Mouse (Mus musculus): Measurements from ENCODE around the gene Ulk4. TPM values are rescaled to one million over a fixed set of nuclear protein-coding genes. Genes with fewer than 3 reads are reported as not detected.
A peak's percentile ranks its signal among the peaks of the same experiment; 100 is the strongest.
"Not testable (repeated sequence)": the region's sequence is repeated elsewhere in the genome, so short reads cannot be mapped to it uniquely, and the experiment has no call there.

Ulk4 gene
- polyA plus RNA-seq, 1 experiment from 2014 or later, result 166 TPM

GRCm38 (mm10) chr9:121057401-121057800 is 219.6 kb downstream of the Ulk4 start:
- Histone ChIP-seq H3K4me1 (ENCODE audit: control insufficient read depth, insufficient read depth, low read length) (peaks cover 11% of the 10 kb centered on the region), H3K4me3 (ENCODE audit: low read length) (no peak overlapping the region), H3K9ac (ENCODE audit: low read depth, low read length) (no peak overlapping the region), H3K9me3 (ENCODE audit: control insufficient read depth, low read length) (no peaks in the 10 kb centered on the region), H3K4me2 (replicated peaks; ENCODE audit: low read depth, low read length) (no peak overlapping the region), H3K27ac (ENCODE audit: low read depth, low read length) (peak overlapping the region; percentile 59; the same call in 1 of the 2 replicates), H3K27me3 (ENCODE audit: control insufficient read depth, insufficient read depth, low read length) (no peaks in the 10 kb centered on the region), H3K36me3 (ENCODE audit: control insufficient read depth, insufficient read depth, low read length) (no peaks in the 10 kb centered on the region)
- 39% methylated on average over 9 of the region's 9 CpGs for WGBS
- no peak for ATAC-seq (ENCODE audit: low FRiP score, low TSS enrichment)

- no peak overlapping the region for H3K4me3 ChIP-seq (ENCODE audit: low read length)
- no peak for ATAC-seq (ENCODE audit: low FRiP score, low TSS enrichment)
- H3K9ac ChIP-seq (ENCODE audit: low read depth, low read length), result no peak overlapping the region
- no peak overlapping the region for H3K4me2 ChIP-seq (replicated peaks; ENCODE audit: low read depth, low read length)
- peaks cover 4% of the 10 kb centered on the region; the same call in 1 of the 2 replicates for H3K4me1 ChIP-seq (ENCODE audit: control insufficient read depth, insufficient read depth, low read length)
- H3K36me3 ChIP-seq (ENCODE audit: control insufficient read depth, insufficient read depth, low read length), result no peaks in the 10 kb centered on the region
- WGBS, result 76% methylated on average over 3 of the region's 3 CpGs
- no peaks in the 10 kb centered on the region for H3K27me3 ChIP-seq (ENCODE audit: control insufficient read depth, insufficient read depth, low read length)
- no peaks in the 10 kb centered on the region for H3K9me3 ChIP-seq (ENCODE audit: control insufficient read depth, low read length)
- H3K27ac ChIP-seq (ENCODE audit: low read depth, low read length), result no peak overlapping the region
These were observed 220.5 kb downstream of the Ulk4 start for GRCm38 (mm10) chr9:121056526-121056925.

DNA sequence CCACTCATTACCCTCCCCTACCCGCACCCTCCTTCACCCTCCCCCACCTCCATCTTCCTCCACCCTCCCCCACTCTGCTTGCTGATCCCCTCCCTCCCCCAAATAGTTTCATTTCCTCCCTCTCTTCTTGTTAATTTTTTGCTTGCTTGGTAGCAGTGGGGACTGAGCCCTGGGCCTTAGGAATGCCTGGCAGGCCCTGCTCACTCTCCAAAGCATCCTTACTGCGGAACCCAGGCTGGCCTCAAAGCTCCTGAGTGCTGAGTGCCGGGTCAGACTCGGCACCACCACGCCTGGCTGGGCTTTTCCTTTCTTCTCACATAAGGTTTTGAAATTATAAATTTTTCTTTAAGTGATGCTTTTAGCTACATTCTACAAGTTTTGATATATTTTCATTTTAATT is 221.0 kb downstream of the Ulk4 start:
- Histone ChIP-seq H3K9ac (ENCODE audit: low read depth, low read length) (no peak overlapping the region), H3K36me3 (ENCODE audit: control insufficient read depth, insufficient read depth, low read length) (no peaks in the 10 kb centered on the region), H3K4me1 (ENCODE audit: control insufficient read depth, insufficient read depth, low read length) (no peaks in the 10 kb centered on the region), H3K27ac (ENCODE audit: low read depth, low read length) (no peak overlapping the region), H3K4me3 (ENCODE audit: low read length) (no peak overlapping the region), H3K27me3 (ENCODE audit: control insufficient read depth, insufficient read depth, low read length) (no peaks in the 10 kb centered on the region), H3K4me2 (replicated peaks; ENCODE audit: low read depth, low read length) (no peak overlapping the region), H3K9me3 (ENCODE audit: control insufficient read depth, low read length) (no peaks in the 10 kb centered on the region)
- WGBS, result 57% methylated on average over 5 of the region's 5 CpGs
- no peak for ATAC-seq (ENCODE audit: low FRiP score, low TSS enrichment)

DNA sequence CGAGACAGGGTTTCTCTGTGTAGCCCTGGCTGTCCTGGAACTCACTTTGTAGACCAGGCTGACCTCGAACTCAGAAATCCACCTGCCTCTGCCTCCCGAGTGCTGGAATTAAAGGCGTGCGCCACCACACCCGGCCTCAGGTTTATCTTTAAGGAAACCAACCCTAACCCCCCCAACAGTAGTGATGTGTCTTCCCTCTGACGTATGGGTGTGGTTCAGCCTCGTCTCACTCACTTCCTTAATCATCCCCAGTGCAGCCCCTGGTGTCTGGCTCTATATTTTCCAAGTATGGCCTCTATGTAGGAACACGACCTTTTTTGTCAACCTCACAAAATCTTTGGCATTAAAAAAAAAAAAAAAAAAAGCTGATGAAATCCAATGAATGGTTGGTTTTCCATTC is 231.3 kb downstream of the Ulk4 start:
- 81% methylated on average over 9 of the region's 9 CpGs for WGBS
- not testable (repeated sequence) for H3K9me3 ChIP-seq (ENCODE audit: control insufficient read depth, low read length); H3K4me1 ChIP-seq (ENCODE audit: control insufficient read depth, insufficient read depth, low read length); H3K27me3 ChIP-seq (ENCODE audit: control insufficient read depth, insufficient read depth, low read length); ATAC-seq (ENCODE audit: low FRiP score, low TSS enrichment); H3K27ac ChIP-seq (ENCODE audit: low read depth, low read length); H3K36me3 ChIP-seq (ENCODE audit: control insufficient read depth, insufficient read depth, low read length); H3K9ac ChIP-seq (ENCODE audit: low read depth, low read length); H3K4me3 ChIP-seq (ENCODE audit: low read length); H3K4me2 ChIP-seq (replicated peaks; ENCODE audit: low read depth, low read length)

DNA sequence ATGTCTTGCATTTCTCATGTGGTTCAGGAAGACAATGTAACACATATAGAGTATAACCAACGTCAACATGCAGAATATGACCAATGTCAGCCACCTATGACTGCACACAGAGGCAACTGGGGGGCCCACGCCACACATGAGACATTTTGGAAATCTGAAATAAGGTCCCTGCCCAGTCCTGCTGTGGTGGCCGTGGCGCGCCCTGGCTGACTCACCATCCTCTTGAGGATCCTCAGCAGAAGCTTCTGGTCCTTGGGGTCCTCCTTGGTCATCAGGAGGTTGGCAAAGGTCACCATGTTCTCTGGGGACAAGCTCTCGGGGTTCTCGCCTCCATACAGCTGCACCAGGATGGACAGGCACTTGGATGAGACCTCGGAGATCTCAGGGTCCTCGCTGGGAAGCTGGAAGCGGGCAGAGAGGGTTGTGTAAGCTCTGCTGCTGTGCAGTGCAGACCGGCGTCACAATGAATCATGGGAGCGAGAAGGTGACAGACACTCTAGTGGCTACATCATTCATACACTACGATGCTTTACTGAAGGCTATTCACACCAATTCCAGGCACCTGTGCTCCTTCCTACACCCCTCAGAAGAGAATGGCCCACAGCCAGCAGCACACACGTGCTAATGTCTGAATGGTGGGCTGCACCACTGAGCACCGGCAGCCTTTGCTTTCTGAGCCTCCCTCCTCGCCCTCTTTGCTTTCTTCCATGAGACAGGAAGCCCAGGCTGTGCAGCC is 232.4 kb downstream of the Ulk4 start:
- Histone ChIP-seq H3K9ac (ENCODE audit: low read depth, low read length) (no peak overlapping the region), H3K9me3 (ENCODE audit: control insufficient read depth, low read length) (no peaks in the 10 kb centered on the region), H3K36me3 (ENCODE audit: control insufficient read depth, insufficient read depth, low read length) (no peaks in the 10 kb centered on the region), H3K27me3 (ENCODE audit: control insufficient read depth, insufficient read depth, low read length) (no peaks in the 10 kb centered on the region), H3K4me3 (ENCODE audit: low read length) (no peak overlapping the region), H3K4me1 (ENCODE audit: control insufficient read depth, insufficient read depth, low read length) (0 out of 2 replicates have a peak, but pooled peaks cover 3% of the 10 kb centered on the region), H3K27ac (ENCODE audit: low read depth, low read length) (no peak overlapping the region), H3K4me2 (replicated peaks; ENCODE audit: low read depth, low read length) (no peak overlapping the region)
- WGBS, result 76% methylated on average over 17 of the region's 17 CpGs
- ATAC-seq (ENCODE audit: low FRiP score, low TSS enrichment), result no peak

DNA sequence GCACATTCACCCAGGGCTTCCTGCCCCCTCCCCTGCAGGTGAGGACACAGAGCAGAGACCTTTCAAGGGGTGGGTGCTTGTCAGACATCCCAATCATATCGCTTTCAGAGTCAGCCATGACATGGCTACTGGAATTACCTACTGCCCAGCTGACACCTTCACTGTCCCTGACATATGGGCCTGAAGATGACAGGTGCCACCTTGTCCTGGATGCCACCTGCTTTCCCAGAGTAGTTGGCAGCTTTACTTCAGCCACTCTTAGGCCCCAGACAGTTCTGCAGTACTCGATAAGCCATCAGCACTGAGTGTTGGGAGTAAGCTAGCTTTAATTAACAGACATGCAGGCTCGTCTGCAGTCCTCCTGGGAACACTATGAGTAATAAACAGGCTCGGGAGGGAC is 234.0 kb downstream of the Ulk4 start:
- Histone ChIP-seq H3K4me3 (ENCODE audit: low read length) (no peak overlapping the region), H3K27ac (ENCODE audit: low read depth, low read length) (no peak overlapping the region), H3K4me2 (replicated peaks; ENCODE audit: low read depth, low read length) (no peak overlapping the region), H3K4me1 (ENCODE audit: control insufficient read depth, insufficient read depth, low read length) (0 out of 2 replicates have a peak, but pooled peaks cover 3% of the 10 kb centered on the region), H3K9me3 (ENCODE audit: control insufficient read depth, low read length) (no peaks in the 10 kb centered on the region), H3K27me3 (ENCODE audit: control insufficient read depth, insufficient read depth, low read length) (no peaks in the 10 kb centered on the region), H3K9ac (ENCODE audit: low read depth, low read length) (no peak overlapping the region), H3K36me3 (ENCODE audit: control insufficient read depth, insufficient read depth, low read length) (no peaks in the 10 kb centered on the region)
- ATAC-seq (ENCODE audit: low FRiP score, low TSS enrichment), result no peak
- WGBS, result 86% methylated on average over 4 of the region's 4 CpGs

- Histone ChIP-seq H3K27me3 (ENCODE audit: control insufficient read depth, insufficient read depth, low read length) (no peaks in the 10 kb centered on the region), H3K36me3 (ENCODE audit: control insufficient read depth, insufficient read depth, low read length) (no peaks in the 10 kb centered on the region), H3K4me2 (replicated peaks; ENCODE audit: low read depth, low read length) (no peak overlapping the region), H3K9ac (ENCODE audit: low read depth, low read length) (no peak overlapping the region), H3K9me3 (ENCODE audit: control insufficient read depth, low read length) (no peaks in the 10 kb centered on the region), H3K4me1 (ENCODE audit: control insufficient read depth, insufficient read depth, low read length) (no peaks in the 10 kb centered on the region), H3K27ac (ENCODE audit: low read depth, low read length) (no peak overlapping the region), H3K4me3 (ENCODE audit: low read length) (no peak overlapping the region)
- 64% methylated on average over 4 of the region's 4 CpGs for WGBS
- ATAC-seq (ENCODE audit: low FRiP score, low TSS enrichment), result no peak
These were observed 238.6 kb downstream of the Ulk4 start for GRCm38 (mm10) chr9:121038396-121038795.

GRCm38 (mm10) chr9:121037975-121038374 is 239.0 kb downstream of the Ulk4 start:
- no peak overlapping the region for H3K4me3 ChIP-seq (ENCODE audit: low read length)
- H3K9me3 ChIP-seq (ENCODE audit: control insufficient read depth, low read length), result no peaks in the 10 kb centered on the region
- no peaks in the 10 kb centered on the region for H3K36me3 ChIP-seq (ENCODE audit: control insufficient read depth, insufficient read depth, low read length)
- H3K27ac ChIP-seq (ENCODE audit: low read depth, low read length), result no peak overlapping the region
- no peak overlapping the region for H3K9ac ChIP-seq (ENCODE audit: low read depth, low read length)
- H3K27me3 ChIP-seq (ENCODE audit: control insufficient read depth, insufficient read depth, low read length), result no peaks in the 10 kb centered on the region
- ATAC-seq (ENCODE audit: low FRiP score, low TSS enrichment), result no peak
- H3K4me1 ChIP-seq (ENCODE audit: control insufficient read depth, insufficient read depth, low read length), result no peaks in the 10 kb centered on the region
- H3K4me2 ChIP-seq (replicated peaks; ENCODE audit: low read depth, low read length), result no peak overlapping the region
- WGBS, result 65% methylated on average over 5 of the region's 5 CpGs

DNA sequence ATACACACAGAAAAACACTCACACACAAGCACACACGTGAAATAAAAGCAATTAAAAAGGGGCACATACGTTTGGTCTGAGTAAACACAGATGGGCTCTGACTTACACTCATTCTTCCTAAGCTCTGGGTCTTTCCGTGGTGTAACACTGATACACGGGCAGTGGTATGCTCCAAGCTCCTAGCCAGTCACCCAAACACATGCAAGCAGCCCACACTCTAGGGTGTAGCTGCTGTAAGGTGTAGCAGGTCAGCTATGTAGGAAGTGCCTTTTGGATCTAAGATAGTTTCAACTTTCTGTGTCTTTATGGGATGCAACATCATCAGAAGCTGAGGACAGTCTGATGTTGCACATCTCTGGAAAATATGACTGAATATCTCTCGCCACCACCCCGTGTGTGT is 241.7 kb downstream of the Ulk4 start:
- H3K9me3 ChIP-seq (ENCODE audit: control insufficient read depth, low read length), result no peaks in the 10 kb centered on the region
- no peak for ATAC-seq (ENCODE audit: low FRiP score, low TSS enrichment)
- WGBS, result 75% methylated on average over 6 of the region's 6 CpGs
- no peaks in the 10 kb centered on the region for H3K27me3 ChIP-seq (ENCODE audit: control insufficient read depth, insufficient read depth, low read length)
- H3K27ac ChIP-seq (ENCODE audit: low read depth, low read length), result no peak overlapping the region
- H3K36me3 ChIP-seq (ENCODE audit: control insufficient read depth, insufficient read depth, low read length), result no peaks in the 10 kb centered on the region
- H3K4me2 ChIP-seq (replicated peaks; ENCODE audit: low read depth, low read length), result no peak overlapping the region
- no peak overlapping the region for H3K9ac ChIP-seq (ENCODE audit: low read depth, low read length)
- no peaks in the 10 kb centered on the region for H3K4me1 ChIP-seq (ENCODE audit: control insufficient read depth, insufficient read depth, low read length)
- H3K4me3 ChIP-seq (ENCODE audit: low read length), result no peak overlapping the region
